Mouse (Mus musculus) left cerebral cortex, postnatal 25 days (tissue): ENCODE data around the gene Ccdc167. TPM values are rescaled to one million over a fixed set of nuclear protein-coding genes. Genes with fewer than 3 reads are reported as not detected.

Source experiments
- DNase-seq, 2 experiments: peaks; one replicate each; pipeline ENCODE4 v3.0.0; 2022; ENCODE audit warnings: low spot score in 2 of 2, mixed read lengths in 1 of 2
- intact Hi-C: fragments of 180-260 bp; cut with DNase I; formaldehyde crosslinking; loops from one replicate; pipeline ENCODE4 v1.15.1; 2025
- total RNA-seq, 2 experiments: library from RNA; stranded (reverse); gene quantifications; 2 replicates each; pipeline ENCODE4 v1.2.3; 2021

Ccdc167 gene
- total RNA-seq, 2 experiments from 2014 or later = 16.2 to 16.9 TPM

DNA sequence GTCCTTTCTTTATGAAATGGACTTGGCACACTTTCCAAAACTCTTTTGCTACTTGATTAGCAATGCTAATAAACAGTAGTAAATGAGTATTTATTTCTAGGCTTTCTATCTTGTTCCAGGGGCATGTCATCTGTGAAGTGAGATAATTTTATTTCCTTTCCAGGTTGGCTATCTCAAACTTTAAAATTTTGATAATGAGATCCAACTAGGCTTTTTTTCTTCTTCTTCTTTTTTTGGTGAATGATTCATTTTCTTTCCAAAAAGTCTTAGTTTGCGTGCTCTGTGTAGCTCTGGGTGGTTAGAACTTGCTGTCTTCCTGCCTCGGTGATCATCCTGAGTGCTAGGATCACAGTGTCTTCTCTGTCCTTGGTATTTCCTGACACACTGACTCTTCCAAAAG lies 24.0 kb downstream of the Ccdc167 start:
- intact Hi-C loops = no loop called here

GRCm38 (mm10) chr17:29690257-29690656 lies 26.6 kb downstream of the Ccdc167 start:
- no peak for DNase-seq
- intact Hi-C loops = no loop called here

More for the DNA sequence above, 24.0 kb downstream of the Ccdc167 start:
- no peak for DNase-seq

DNA sequence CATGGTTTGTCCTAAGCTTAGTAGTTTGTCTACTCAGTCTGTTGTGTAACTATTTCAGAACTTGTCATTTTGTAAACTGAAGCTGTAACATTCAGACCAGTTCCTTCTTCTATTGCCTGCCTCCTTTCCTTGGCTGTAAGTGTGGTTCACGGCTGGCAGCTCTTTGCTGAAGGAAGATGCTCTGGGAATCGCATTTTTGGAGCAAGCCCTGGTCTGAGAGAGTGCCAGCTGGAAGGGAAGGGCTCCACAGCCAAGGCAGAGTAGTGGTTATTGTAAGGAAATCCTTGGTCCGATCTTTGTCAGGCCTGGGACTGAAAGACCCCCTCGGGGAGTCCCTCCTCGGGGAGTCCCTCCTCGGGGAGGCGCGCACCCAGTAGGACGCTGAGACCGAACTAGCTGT lies 28.2 kb downstream of the Ccdc167 start:
- intact Hi-C loops = no loop called here
- DNase-seq = no peak

GRCm38 (mm10) chr17:29687373-29687772 lies 29.5 kb downstream of the Ccdc167 start:
- no peak for DNase-seq
- intact Hi-C loops = no loop called here

DNA sequence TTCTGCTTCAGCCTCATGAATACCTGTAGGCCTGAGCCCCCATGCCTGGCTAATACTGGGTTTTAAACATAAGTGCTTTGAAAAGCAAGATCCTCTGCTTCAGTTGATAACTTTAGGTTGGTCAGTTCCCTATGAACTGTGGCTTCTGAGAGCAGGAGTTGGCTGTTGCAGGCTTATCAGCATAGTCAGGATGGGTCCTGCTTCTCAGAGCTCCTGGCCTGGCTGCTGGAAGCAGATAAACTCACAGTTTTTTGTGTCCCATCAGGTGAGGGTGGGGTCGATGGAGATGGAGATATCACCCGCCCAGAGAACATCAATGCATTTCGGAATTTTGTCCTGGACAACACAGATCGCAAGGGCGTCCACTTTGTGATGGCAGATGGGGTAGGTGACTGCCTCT lies 30.1 kb downstream of the Ccdc167 start:
- intact Hi-C loops = no loop called here
- no peak for DNase-seq

DNA sequence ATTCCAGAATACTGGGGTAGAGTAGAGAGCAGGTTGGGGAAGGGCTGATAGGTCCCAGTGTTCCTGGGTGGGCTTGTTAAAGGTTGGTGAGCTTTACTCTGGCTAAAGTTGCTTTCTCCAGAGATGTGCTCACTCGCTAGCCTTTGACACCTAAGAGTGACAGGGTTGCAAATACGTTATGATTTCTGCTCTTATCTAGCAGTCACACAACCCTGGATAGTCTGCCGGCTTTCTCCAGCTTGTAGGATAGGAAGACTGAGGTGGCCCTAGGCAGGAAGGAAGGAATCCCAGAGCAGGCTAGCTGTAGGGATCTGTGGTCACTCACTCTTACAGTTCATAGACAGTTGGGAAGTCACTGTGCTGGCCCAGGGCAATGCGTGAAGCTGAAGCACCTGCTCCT lies 32.6 kb downstream of the Ccdc167 start:
- DNase-seq = no peak
- intact Hi-C loops = no loop called here

GRCm38 (mm10) chr17:29683127-29683526 lies 33.7 kb downstream of the Ccdc167 start:
- intact Hi-C loops = no loop called here
- DNase-seq = no peak

DNA sequence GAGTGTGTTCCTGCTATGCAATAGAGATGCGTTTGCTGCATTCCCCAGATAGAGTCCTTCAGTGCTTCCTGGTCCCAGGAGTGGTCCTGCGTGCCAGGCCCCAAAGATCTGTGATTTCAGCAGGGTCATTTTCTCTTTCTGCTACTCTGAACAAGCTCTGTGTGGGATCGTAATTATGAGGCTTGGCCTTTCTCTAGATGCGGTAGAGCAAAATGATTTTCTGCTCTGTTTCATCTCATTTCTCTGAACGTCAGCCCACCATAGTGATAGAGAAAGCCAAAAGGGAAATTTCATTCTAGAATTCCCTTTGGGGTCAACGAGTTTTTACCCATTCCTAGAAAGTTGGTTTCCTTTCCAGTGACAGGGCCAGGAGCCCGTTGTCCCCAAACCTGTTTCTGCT lies 34.6 kb downstream of the Ccdc167 start:
- intact Hi-C loops = no loop called here

GRCm38 (mm10) chr17:29681669-29682068 lies 35.2 kb downstream of the Ccdc167 start:
- intact Hi-C loops = no loop called here
- no peak for DNase-seq

More for the DNA sequence above, 34.6 kb downstream of the Ccdc167 start:
- DNase-seq = no peak

DNA sequence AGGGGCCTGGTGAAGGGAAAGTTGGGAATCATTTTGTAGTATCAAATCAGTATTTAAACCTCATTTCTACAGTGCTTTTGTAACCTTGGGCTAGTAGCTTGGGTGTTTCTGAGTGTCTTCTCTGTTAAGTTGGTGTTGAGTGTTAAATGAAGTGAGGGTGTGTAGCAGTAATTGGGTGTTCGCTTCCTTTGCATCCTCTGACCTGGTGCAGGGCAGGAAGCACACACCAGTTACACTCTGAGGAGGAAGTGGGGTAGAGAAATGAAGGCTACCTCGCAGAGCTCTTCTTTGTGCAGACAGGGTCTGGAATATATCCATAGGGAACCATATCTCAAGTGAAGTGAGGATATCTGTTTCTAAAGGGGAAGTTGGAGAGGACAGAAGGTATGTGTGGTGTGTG lies 35.9 kb downstream of the Ccdc167 start:
- DNase-seq = no peak
- intact Hi-C loops = no loop called here

- intact Hi-C loops = no loop called here
- no peak for DNase-seq
Measured at GRCm38 (mm10) chr17:29680174-29680573, 36.7 kb downstream of the Ccdc167 start.

DNA sequence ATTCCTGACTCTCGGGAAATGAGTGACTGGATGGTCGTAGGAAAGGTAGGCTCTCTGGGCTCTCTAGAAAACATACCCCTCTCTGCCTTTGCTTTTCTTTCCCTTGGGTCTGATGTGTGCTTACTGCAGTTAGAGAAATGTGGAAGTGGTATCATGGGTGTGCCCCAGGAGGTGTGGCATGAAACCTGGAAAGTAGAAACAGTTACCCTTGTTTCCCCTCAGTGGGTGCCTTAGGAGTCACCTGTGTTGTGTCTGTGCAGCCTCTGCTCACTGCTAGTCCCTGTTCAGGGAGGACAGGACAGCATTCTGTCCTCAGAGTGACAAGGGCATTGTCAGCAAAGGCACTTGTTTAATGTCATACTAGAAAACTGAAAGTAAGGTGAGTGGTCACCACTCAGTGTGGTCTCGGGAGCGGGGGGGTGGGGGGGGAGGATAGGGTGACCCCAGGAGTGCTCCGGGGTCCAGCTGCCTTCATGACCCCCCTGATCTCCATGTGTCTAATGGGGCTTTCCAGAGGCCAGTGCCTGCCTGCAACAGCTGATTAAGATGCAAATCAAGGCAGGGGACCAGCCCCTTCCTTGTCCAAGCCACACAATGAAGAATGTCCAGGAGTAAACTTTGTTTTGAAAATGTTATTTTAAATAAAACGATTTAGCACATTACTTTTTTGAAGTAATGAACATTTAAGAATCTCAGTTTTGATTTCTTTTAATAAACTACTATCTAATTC lies 37.6 kb downstream of the Ccdc167 start:
- intact Hi-C loops = no loop called here
- DNase-seq = no peak

DNA sequence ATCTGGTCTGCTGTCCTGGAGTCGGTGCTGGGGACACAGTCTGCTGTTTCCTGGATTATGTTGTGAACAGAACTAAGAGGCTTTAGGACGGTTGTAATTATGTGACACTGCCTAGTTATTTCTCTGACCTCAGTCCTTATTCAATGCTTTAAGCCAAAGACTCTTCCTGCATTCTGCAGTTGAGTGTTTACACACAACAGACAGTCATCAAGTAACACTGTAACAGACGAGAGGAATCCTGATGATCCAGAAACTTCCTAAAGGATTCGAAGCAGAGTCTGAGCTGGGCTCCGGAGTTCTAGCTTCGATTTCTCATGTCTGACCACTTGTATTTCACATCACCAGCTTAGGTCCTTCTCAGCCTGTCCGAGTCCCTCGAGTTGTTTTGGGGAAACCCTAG lies 38.3 kb downstream of the Ccdc167 start:
- intact Hi-C loops = no loop called here
- DNase-seq = no peak

- no peak for DNase-seq
- intact Hi-C loops = no loop called here
Measured at GRCm38 (mm10) chr17:29673325-29673724, 43.5 kb downstream of the Ccdc167 start.

- intact Hi-C loops = no loop called here
- no peak for DNase-seq
Measured at GRCm38 (mm10) chr17:29671021-29671420, 45.8 kb downstream of the Ccdc167 start.

- intact Hi-C loops = no loop called here
- no peak for DNase-seq
Measured at GRCm38 (mm10) chr17:29669936-29670335, 46.9 kb downstream of the Ccdc167 start.

DNA sequence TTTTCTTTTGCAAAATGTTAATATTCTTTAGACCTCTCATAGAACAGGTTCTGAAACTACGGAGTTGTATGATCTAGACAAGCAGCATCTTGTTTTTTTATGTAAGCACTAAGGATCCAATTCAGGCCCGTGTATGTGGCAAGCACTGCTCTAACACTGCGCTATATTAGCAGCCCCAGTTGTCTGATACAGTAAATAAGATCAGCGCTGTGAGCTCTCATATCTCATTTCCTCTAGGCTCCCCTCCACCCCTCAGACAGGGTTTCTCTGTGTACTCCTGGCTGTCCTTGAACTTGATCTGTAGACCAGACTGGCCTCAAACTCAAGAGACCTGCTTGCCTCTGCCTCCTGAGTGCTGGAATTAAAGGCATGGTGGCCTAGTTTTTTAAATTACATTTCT lies 47.8 kb downstream of the Ccdc167 start:
- DNase-seq = no peak
- intact Hi-C loops = no loop called here

GRCm38 (mm10) chr17:29668051-29668986 lies 48.5 kb downstream of the Ccdc167 start:
- intact Hi-C loops = no loop called here
- DNase-seq = peak; percentile 46 to 77

DNA sequence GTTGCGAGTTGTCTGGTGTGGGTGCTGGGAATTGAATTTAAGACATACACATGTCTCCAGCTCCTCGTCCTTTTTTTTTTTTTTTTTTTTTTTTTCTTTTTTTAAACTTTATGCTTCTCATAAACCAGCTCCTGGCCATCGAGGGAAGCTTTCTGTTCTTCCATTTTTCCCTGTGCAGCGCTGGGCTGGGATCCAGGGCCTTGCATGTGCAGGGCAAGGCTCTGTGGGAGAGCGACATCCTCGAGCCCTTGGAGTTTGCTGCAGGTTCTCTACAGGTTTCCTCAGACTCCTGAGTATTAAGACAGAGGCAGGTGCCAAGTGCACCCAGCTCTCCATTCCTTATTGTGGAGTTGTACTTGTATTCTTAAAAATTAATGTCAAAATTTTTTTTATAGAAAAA lies 54.7 kb downstream of the Ccdc167 start:
- DNase-seq = no peak
- intact Hi-C loops = no loop called here

GRCm38 (mm10) chr17:29660762-29661391 lies 56.0 kb downstream of the Ccdc167 start:
- intact Hi-C loops = no loop called here
- DNase-seq = peak in 1 of 2 experiments; percentile 22
